Mouse (Mus musculus) intestine, postnatal 0 days (tissue): ENCODE results near the gene Gm21970. TPM values are rescaled to one million over a fixed set of nuclear protein-coding genes. Genes with fewer than 3 reads are reported as not detected.
A peak's percentile ranks its signal among the peaks of the same experiment; 100 is the strongest.

Experiments
- ATAC-seq: fragments of 200-750 bp; cut with Nextera tagmentation; 2 replicates; pipeline ENCODE4 v1.8.0; 2017; ENCODE audit warnings: mild to moderate bottlenecking, moderate TSS enrichment, moderate library complexity
- H3K27ac ChIP-seq: fragments of 300-500 bp; sonication (generic); 2 replicates; pipeline ENCODE4 v1.5.1; 2014; ENCODE audit warnings: mild to moderate bottlenecking, low read depth, low read length, moderate library complexity
- H3K27me3 ChIP-seq: fragments of 300-500 bp; sonication (generic); replicated peaks from 2 replicates; pipeline ENCODE4 v1.6.1; 2014; ENCODE audit warnings: low read length, mixed read lengths; ENCODE audit not compliant: control insufficient read depth, insufficient read depth
- H3K36me3 ChIP-seq: fragments of 300-500 bp; sonication (generic); 2 replicates; pipeline ENCODE4 v1.6.1; 2014; ENCODE audit warnings: mild to moderate bottlenecking, moderate library complexity; ENCODE audit not compliant: control insufficient read depth, insufficient read depth
- H3K4me1 ChIP-seq: fragments of 300-500 bp; sonication (generic); replicated peaks from 2 replicates; pipeline ENCODE4 v1.6.1; 2014; ENCODE audit warnings: antibody characterized with exemption, low read length, mixed read lengths; ENCODE audit not compliant: control insufficient read depth, insufficient read depth
- H3K4me2 ChIP-seq: fragments of 300-500 bp; sonication (generic); replicated peaks from 2 replicates; pipeline ENCODE4 v1.6.1; 2014; ENCODE audit warnings: low read depth, mild to moderate bottlenecking, moderate library complexity
- H3K4me3 ChIP-seq: fragments of 300-500 bp; sonication (generic); 2 replicates; pipeline ENCODE4 v1.5.1; 2014; ENCODE audit warnings: low read depth, low read length
- H3K9ac ChIP-seq: fragments of 300-500 bp; sonication (generic); 2 replicates; pipeline ENCODE4 v1.6.1; 2014; ENCODE audit warnings: mild to moderate bottlenecking, low read depth, low read length
- H3K9me3 ChIP-seq: fragments of 300-500 bp; sonication (generic); 2 replicates; pipeline ENCODE4 v1.6.1; 2016; ENCODE audit warnings: mixed run types; ENCODE audit not compliant: control insufficient read depth
- CTCF ChIP-seq: sonication (generic); IDR thresholded peaks from 2 replicates; pipeline ENCODE4 v1.5.1; 2016; ENCODE audit warnings: low read depth, mild to moderate bottlenecking, control low read depth, antibody characterized with exemption, moderate library complexity
- WGBS: fragments of 180-500 bp; shearing (Covaris S2); extraction: QIAGEN DNeasy Blood & Tissue Kit; methylation state at CpG from one replicate; pipeline ENCODE4 v1.1.7; 2014; 5-methylcytosine and 5-hydroxymethylcytosine counted together
- polyA plus RNA-seq: library from polyadenylated mRNA; unstranded; fragments of >200 nt; fragmentation: Nextera tagmentation; extraction: Ambion mirVana; gene quantifications from 2 replicates; pipeline ENCODE4 v1.2.1, GENCODE M21; 2015

The Gm21970 gene
- polyA plus RNA-seq, 1 experiment from 2014 or later, result not detected

- Histone ChIP-seq H3K4me3 (no peak overlapping the region), H3K27ac (peak overlapping the region; percentile 3; the same call in 1 of the 2 replicates), H3K36me3 (no peaks in the 10 kb centered on the region), H3K4me1 (no peaks in the 10 kb centered on the region; the same call in 1 of the 2 replicates), H3K9ac (0 out of 2 replicates have a peak overlapping the region, but pooled peaks have one; percentile 17), H3K4me2 (no peak overlapping the region), H3K27me3 (no peaks in the 10 kb centered on the region), H3K9me3 (no peaks in the 10 kb centered on the region)
- no peak for ATAC-seq
- WGBS, result 81% methylated on average over 10 of the region's 10 CpGs
- TF ChIP-seq CTCF, result no peak
Measured at GRCm38 (mm10) chr16:91376701-91377100, 14.8 kb upstream of the Gm21970 start.

- Histone ChIP-seq H3K36me3 (no peaks in the 10 kb centered on the region), H3K4me1 (no peaks in the 10 kb centered on the region; the same call in 1 of the 2 replicates), H3K9ac (no peak overlapping the region), H3K4me3 (no peak overlapping the region), H3K27ac (peak overlapping the region; percentile 15; the same call in 1 of the 2 replicates), H3K27me3 (no peaks in the 10 kb centered on the region), H3K4me2 (no peak overlapping the region; the same call in 1 of the 2 replicates), H3K9me3 (no peaks in the 10 kb centered on the region)
- no peak for ATAC-seq
- WGBS, result 54% methylated on average over 17 of the region's 17 CpGs
- no peak for TF ChIP-seq CTCF
Measured at GRCm38 (mm10) chr16:91378431-91378986, 13.0 kb upstream of the Gm21970 start.

GRCm38 (mm10) chr16:91378991-91379390, 12.5 kb upstream of the Gm21970 start:
- Histone ChIP-seq H3K27ac (peak overlapping the region; percentile 15), H3K4me3 (no peak overlapping the region), H3K4me1 (no peaks in the 10 kb centered on the region; the same call in 1 of the 2 replicates), H3K4me2 (no peak overlapping the region; the same call in 1 of the 2 replicates), H3K9me3 (no peaks in the 10 kb centered on the region), H3K9ac (no peak overlapping the region), H3K36me3 (0 out of 2 replicates have a peak, but pooled peaks cover 2% of the 10 kb centered on the region), H3K27me3 (no peaks in the 10 kb centered on the region)
- WGBS, result 33% methylated on average over 9 of the region's 9 CpGs
- TF ChIP-seq CTCF, result no peak
- ATAC-seq, result no peak

GRCm38 (mm10) chr16:91379412-91379811, 12.1 kb upstream of the Gm21970 start:
- H3K27me3 ChIP-seq, result no peaks in the 10 kb centered on the region
- no peaks in the 10 kb centered on the region; the same call in 1 of the 2 replicates for H3K4me1 ChIP-seq
- H3K9me3 ChIP-seq, result no peaks in the 10 kb centered on the region
- H3K9ac ChIP-seq, result no peak overlapping the region
- 54% methylated on average over 3 of the region's 3 CpGs for WGBS
- H3K4me2 ChIP-seq, result no peak overlapping the region
- H3K36me3 ChIP-seq, result 0 out of 2 replicates have a peak, but pooled peaks cover 7% of the 10 kb centered on the region
- H3K27ac ChIP-seq, result peak overlapping the region; percentile 15
- no peak for TF ChIP-seq CTCF
- no peak for ATAC-seq
- no peak overlapping the region for H3K4me3 ChIP-seq

- Histone ChIP-seq H3K9ac (no peak overlapping the region), H3K9me3 (no peaks in the 10 kb centered on the region), H3K4me3 (no peak overlapping the region), H3K27ac (peak overlapping the region; percentile 28; the same call in 1 of the 2 replicates), H3K27me3 (no peaks in the 10 kb centered on the region), H3K36me3 (0 out of 2 replicates have a peak, but pooled peaks cover 9% of the 10 kb centered on the region), H3K4me2 (no peak overlapping the region; the same call in 1 of the 2 replicates), H3K4me1 (no peaks in the 10 kb centered on the region; the same call in 1 of the 2 replicates)
- TF ChIP-seq CTCF, result no peak
- ATAC-seq, result peak; percentile 69
- WGBS, result 36% methylated on average over 5 of the region's 5 CpGs
Measured at GRCm38 (mm10) chr16:91380151-91380550, 11.4 kb upstream of the Gm21970 start.

GRCm38 (mm10) chr16:91381606-91382005, 9.9 kb upstream of the Gm21970 start:
- peak overlapping the region; percentile 41 for H3K27ac ChIP-seq
- ATAC-seq, result no peak
- H3K4me2 ChIP-seq, result peak overlapping the region; percentile 24
- no peak for TF ChIP-seq CTCF
- WGBS, result 85% methylated on average over 4 of the region's 4 CpGs
- no peaks in the 10 kb centered on the region for H3K27me3 ChIP-seq
- H3K4me1 ChIP-seq, result no peaks in the 10 kb centered on the region; the same call in 1 of the 2 replicates
- H3K36me3 ChIP-seq, result 0 out of 2 replicates have a peak, but pooled peaks cover 9% of the 10 kb centered on the region
- H3K9me3 ChIP-seq, result no peaks in the 10 kb centered on the region
- no peak overlapping the region for H3K9ac ChIP-seq
- no peak overlapping the region for H3K4me3 ChIP-seq
